Mouse (Mus musculus) frontal cortex, postnatal 25 days (tissue): ENCODE measurements around the gene Kmt2e.

ENCODE experiments used
- DNase-seq, 2 experiments: peaks; one replicate each; pipeline ENCODE4 v3.0.0; 2022; ENCODE audit warnings: low spot score in 2 of 2

Gene Kmt2e

DNA sequence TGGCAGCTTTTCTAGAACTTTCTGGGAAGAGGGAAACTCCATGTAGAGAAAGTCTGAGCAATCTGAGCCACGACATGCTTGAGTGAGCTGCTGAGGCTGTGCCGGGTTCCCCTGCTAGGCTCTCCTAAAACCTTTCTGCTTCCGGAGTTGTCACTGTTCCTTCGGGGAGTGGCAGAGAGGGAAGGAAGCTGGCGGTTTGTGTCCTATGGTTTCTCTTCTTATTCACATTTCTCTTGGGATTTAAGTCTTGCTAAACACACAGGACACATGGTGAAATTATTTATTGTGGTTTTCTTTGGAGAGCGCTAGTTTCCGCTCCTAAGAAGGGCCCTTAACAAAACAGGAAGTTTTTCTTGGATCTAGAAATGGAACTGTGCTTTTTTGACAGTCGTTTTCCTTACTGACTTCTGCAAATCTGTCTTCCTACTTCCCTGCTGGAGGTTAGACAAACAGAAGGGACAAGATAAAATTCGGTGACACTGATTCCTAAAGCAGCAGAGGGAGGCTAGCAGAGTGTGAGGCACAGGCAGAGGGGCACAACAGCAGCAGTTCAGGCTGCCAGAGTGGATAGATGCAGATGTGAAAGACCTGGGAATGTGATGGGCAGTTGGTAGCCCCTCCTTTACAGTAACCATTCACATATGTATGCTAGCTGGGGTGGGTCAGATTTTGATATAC lies 24.1 kb upstream of the Kmt2e start:
- DNase-seq, result no peak

GRCm38 (mm10) chr5:23410718-23411101 lies 23.5 kb upstream of the Kmt2e start:
- DNase-seq, result no peak

- no peak for DNase-seq
Observed at GRCm38 (mm10) chr5:23411640-23412039, 22.6 kb upstream of the Kmt2e start.

- DNase-seq, result no peak
Observed at GRCm38 (mm10) chr5:23412247-23412948, 21.8 kb upstream of the Kmt2e start.

GRCm38 (mm10) chr5:23413058-23413457 lies 21.2 kb upstream of the Kmt2e start:
- DNase-seq, result no peak

- no peak for DNase-seq
Observed at GRCm38 (mm10) chr5:23413575-23414470, 20.4 kb upstream of the Kmt2e start.

GRCm38 (mm10) chr5:23414490-23415126 lies 19.6 kb upstream of the Kmt2e start:
- no peak for DNase-seq

GRCm38 (mm10) chr5:23415571-23416285 lies 18.5 kb upstream of the Kmt2e start:
- no peak for DNase-seq

GRCm38 (mm10) chr5:23416286-23416643 lies 18.0 kb upstream of the Kmt2e start:
- DNase-seq, result no peak

DNA sequence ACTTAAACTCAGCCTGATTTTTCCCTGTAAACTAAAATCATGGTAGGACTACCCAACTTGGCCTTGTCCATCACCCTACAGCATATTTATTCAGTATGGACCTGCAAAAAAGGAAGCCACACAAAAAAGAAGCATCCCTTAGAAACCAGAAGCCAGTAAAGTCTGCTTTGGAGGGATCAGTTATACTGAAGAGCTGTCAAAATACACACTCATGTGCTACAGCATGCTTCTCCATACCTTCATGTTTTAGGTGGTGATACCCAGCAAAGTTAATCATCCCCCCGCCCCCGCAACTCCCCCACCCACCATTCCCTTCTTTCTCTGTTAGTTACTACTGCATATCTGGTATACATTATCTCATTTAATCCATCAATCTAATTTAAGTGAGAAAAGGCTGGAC lies 16.5 kb upstream of the Kmt2e start:
- no peak for DNase-seq

DNA sequence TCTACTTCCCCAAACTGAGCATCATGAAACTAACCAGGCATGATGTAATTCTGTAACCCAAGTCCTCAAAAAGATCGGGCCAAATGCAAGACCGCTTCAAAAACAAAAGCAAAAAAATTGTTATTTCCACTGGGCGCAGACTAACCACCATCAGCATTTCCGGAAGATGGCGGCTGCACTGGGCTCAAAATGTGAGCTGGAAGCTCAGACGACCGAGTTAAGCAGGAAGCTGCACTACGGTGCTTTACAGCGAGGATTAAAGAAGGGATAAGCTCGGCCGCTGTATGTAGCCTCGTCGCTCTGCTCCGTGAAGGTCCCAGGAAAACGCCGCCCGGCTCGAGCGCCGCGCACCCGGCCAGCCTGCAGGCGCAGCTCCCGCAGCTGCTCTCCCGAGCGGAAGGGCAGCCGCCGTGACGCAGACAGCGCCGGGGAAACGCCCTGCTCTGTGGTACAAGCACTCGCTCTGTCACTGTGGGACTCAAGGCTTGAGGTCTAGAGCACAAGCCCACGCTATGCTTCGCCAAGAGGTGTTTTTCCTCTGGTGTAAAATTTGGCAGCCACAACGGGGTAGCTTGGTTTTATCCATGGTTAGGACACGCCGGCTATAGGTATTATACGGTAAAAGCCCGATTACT lies 16.0 kb upstream of the Kmt2e start:
- peak; percentile 64 to 77 for DNase-seq

GRCm38 (mm10) chr5:23418797-23419595 lies 15.2 kb upstream of the Kmt2e start:
- DNase-seq, result no peak

DNA sequence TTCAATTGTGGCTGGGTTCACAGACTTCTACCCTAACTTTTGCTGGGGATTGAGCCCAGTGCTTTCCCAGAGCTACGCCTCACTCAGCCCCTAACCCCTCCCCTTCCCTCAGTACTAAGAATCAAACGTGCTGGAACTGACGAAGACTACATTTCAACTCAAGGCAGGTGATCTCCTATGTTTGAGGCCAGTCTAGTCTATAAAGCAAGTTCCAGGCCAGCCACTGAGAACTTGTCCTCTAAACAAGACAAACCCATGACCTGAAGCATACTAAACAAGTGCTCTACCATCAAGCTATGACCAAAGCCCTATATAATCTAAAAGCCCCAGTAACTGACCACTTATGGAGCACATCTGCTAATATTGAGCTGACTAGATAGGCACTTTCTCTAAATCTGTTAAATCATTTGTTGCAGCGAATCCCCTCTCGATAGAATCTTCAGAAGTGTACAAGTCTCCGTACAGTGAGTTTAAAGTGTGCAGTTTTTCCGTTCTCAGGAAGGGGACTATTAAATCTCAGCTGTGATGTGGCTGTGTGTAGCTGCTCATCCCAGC lies 14.5 kb upstream of the Kmt2e start:
- no peak for DNase-seq

DNA sequence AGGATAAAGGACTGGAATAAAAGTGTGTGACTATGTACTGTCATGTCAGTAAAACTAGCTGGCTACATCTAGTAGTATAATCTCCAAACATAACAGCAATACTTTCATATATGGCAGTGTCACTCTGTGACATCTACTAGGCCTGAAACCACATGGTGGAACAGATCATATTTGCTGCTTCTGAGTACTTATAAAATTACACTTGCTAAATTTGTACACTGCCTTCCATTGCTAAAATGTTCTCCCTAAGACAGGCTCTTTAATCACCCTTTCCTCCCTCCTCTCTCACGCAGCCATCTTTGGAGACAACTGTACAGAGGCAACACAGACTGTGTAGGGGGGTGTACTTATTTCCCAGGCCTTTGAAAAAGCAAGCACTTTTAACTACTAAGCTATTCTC lies 13.8 kb upstream of the Kmt2e start:
- no peak for DNase-seq

- no peak for DNase-seq
Observed at GRCm38 (mm10) chr5:23421440-23421839, 12.8 kb upstream of the Kmt2e start.

DNA sequence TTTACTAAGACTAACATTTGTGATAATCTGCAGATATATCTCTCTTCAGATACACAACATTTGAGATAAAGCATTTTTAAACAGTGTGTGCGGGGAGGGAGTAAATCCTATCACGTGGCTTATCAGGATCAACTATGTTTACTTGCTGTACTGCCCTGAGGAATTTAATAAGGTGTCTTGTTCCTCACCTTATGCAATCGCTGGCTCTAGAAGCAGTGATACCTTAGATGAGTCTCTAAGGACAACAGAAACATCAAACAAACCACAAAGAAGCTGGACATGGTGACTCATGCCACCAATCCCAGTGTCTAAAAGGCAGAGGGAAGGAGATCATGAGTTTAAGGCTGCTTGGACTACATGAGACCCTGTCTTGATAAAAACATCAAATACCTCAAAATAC lies 11.2 kb upstream of the Kmt2e start:
- DNase-seq, result no peak

- DNase-seq, result no peak
Observed at GRCm38 (mm10) chr5:23427501-23427900, 6.7 kb upstream of the Kmt2e start.

DNA sequence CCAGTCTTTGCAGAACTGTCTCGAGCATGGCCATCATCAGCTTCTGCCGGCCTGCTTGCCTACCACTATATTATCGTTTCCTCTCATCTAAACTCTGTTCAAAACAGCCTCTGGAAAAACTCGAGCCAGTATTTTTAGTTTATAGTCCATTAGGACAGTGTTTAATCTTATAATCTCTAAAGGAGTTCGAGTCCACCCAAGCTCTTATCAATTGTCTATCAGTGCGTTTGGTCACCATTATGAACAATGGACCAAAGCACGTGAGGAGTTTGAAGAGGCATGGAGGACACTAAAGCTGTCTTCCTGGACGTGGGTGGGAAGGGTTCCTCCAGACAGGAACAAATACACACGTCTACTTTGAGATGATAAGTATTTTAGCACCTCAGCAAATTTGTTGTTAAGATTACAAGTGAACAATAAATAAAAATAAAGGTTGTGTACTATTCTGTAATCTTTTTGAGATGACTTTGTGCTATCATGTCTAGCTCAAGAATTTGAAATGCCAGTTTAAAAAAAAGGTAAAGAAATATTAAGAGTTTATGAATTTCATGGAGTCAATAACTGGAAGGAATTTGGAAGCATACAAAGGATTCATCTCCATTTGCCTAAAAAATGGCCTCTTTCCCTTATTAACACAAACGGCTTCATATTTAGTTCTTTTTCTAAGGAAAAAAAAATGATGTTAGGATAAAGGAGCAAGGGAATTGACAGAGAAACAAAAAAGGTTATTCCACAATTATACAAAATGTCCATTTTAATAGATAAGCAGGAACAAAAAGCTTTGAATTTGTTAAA lies 3.0 kb upstream of the Kmt2e start:
- no peak for DNase-seq
